Mouse (Mus musculus) embryonic facial prominence, embryonic 15.5 days (tissue): ENCODE data around the gene Tspoap1. TPM values are rescaled to one million over a fixed set of nuclear protein-coding genes. Genes with fewer than 3 reads are reported as not detected.
A peak's percentile ranks its signal among the peaks of the same experiment; 100 is the strongest.

ENCODE experiments used
- ATAC-seq: fragments of 200-750 bp; cut with Nextera tagmentation; 2 replicates; pipeline ENCODE4 v1.8.0; 2017; ENCODE audit warnings: low read depth, moderate TSS enrichment; ENCODE audit not compliant: insufficient number of reproducible peaks, low FRiP score, low TSS enrichment
- H3K27ac ChIP-seq: fragments of 300-500 bp; sonication (generic); replicated peaks from 2 replicates; pipeline ENCODE4 v1.5.1; 2015; ENCODE audit warnings: mild to moderate bottlenecking, inconsistent platforms
- H3K27me3 ChIP-seq: fragments of 300-500 bp; sonication (generic); 2 replicates; pipeline ENCODE4 v1.6.1; 2015; ENCODE audit warnings: inconsistent platforms
- H3K36me3 ChIP-seq: fragments of 300-500 bp; sonication (generic); 2 replicates; pipeline ENCODE4 v1.6.1; 2015; ENCODE audit warnings: mild to moderate bottlenecking, inconsistent platforms
- H3K4me1 ChIP-seq: fragments of 300-500 bp; sonication (generic); 2 replicates; pipeline ENCODE4 v1.6.1; 2015; ENCODE audit warnings: inconsistent platforms
- H3K4me2 ChIP-seq: fragments of 300-500 bp; sonication (generic); replicated peaks from 2 replicates; pipeline ENCODE4 v1.6.1; 2015; ENCODE audit warnings: mild to moderate bottlenecking, inconsistent platforms
- H3K4me3 ChIP-seq: fragments of 300-500 bp; sonication (generic); replicated peaks from 2 replicates; pipeline ENCODE4 v1.5.1; 2015; ENCODE audit warnings: mild to moderate bottlenecking, inconsistent platforms
- H3K9ac ChIP-seq: fragments of 300-500 bp; sonication (generic); 2 replicates; pipeline ENCODE4 v1.6.1; 2015; ENCODE audit warnings: inconsistent platforms
- H3K9me3 ChIP-seq: fragments of 300-500 bp; sonication (generic); replicated peaks from 2 replicates; pipeline ENCODE4 v1.6.1; 2016; ENCODE audit warnings: inconsistent platforms
- WGBS: fragments of 180-500 bp; shearing (Covaris S2); methylation state at CpG from one replicate; pipeline ENCODE4 v1.1.7; 2015; 5-methylcytosine and 5-hydroxymethylcytosine counted together
- microRNA counts: library from miRNA; unstranded; fragments of <30 nt; microRNA quantifications from one replicate; lab custom pipeline; 2016
- microRNA-seq: library from miRNA; unstranded; fragments of <30 nt; microRNA quantifications from one replicate; pipeline ENCODE4, GENCODE M21; 2016; ENCODE audit warnings: borderline number of aligned reads
- polyA plus RNA-seq: library from polyadenylated mRNA; unstranded; fragments of >200 nt; fragmentation: Nextera tagmentation; extraction: Ambion mirVana; gene quantifications from 2 replicates; pipeline ENCODE4 v1.2.1, GENCODE M21; 2015

Gene Tspoap1
- polyA plus RNA-seq, 1 experiment from 2014 or later: 5.9 TPM

DNA sequence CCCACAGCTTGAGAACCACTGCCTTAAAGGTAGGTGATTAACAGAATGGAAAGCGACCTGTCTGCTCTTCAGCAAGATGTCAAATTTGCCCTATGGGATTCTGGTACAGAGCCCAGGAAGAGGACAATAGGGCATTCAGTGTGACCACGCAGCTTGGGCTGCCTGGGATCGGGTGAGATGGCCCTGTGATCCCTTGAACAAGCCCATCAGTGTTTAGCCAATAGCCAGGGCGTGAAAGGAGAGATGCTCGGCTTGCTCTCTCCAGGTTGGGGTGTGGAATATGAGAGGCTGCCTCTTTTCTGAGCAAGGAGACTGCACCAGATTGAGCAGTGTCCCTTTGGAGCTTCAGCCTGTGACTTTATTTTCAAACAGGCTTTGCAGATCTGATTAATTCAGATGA is 61.2 kb downstream of the Tspoap1 start:
- WGBS: 23% methylated on average over 5 of the region's 5 CpGs

GRCm38 (mm10) chr11:87828239-87828900 is 68.0 kb downstream of the Tspoap1 start, which contains the start of gene Lpo:
Gene Lpo (minus strand): TSS chr11:87828289.
- ATAC-seq: no peak
- H3K4me1 ChIP-seq: no peaks in the 10 kb centered on the region
- no peak within 1 kb of the TSS for H3K4me2 ChIP-seq
- H3K36me3 ChIP-seq: no peaks in the 10 kb centered on the region
- no peak within 1 kb of the TSS for H3K4me3 ChIP-seq
- no peaks in the 10 kb centered on the region for H3K27me3 ChIP-seq
- 70% methylated on average over 10 of the region's 10 CpGs for WGBS
- no peak within 1 kb of the TSS for H3K9ac ChIP-seq
- no peak within 1 kb of the TSS for H3K27ac ChIP-seq
- H3K9me3 ChIP-seq: no peaks in the 10 kb centered on the region

More for the DNA sequence above, 61.2 kb downstream of the Tspoap1 start:
- Histone ChIP-seq H3K9ac (no peak overlapping the region), H3K27ac (no peak overlapping the region), H3K9me3 (no peaks in the 10 kb centered on the region), H3K27me3 (peaks cover 9% of the 10 kb centered on the region), H3K4me2 (no peak overlapping the region), H3K4me1 (no peaks in the 10 kb centered on the region), H3K36me3 (no peaks in the 10 kb centered on the region), H3K4me3 (no peak overlapping the region)
- ATAC-seq: no peak

MicroRNAs within 50 kb of the gene (microRNA counts, 519-probe panel; counts per million panel counts)
- microRNA mmu-miR-142-3p (lab: Ali Mortazavi, UCI) (3,328 counts per million, percentile 79 among the panel's probes with 10 or more counts), microRNA mmu-miR-142-5p (lab: Ali Mortazavi, UCI) (3,129 counts per million, percentile 75 among the panel's probes with 10 or more counts)

Small RNA genes within 50 kb of the gene (microRNA-seq; reads per million reads assigned to microRNA genes)
- gene Mir142: not detected
- gene Mir142b: not detected

Other genes starting within 250 kb of the Tspoap1 start
- not detected in 2 replicates for gene Gm11492, start 193.9 kb upstream of the Tspoap1 start, polyA plus RNA-seq
- gene Sept4, start 191.6 kb upstream of the Tspoap1 start, polyA plus RNA-seq: 33.0 and 37.9 TPM in 2 replicates
- 25.7 and 27.4 TPM in 2 replicates for gene Mtmr4, start 168.4 kb upstream of the Tspoap1 start, polyA plus RNA-seq
- gene Hsf5, start 143.4 kb upstream of the Tspoap1 start, polyA plus RNA-seq: 0.25 and 0.35 TPM in 2 replicates
- 8.7 and 9.2 TPM in 2 replicates for gene Rnf43, start 97.8 kb upstream of the Tspoap1 start, polyA plus RNA-seq
- 158 and 165 TPM in 2 replicates for gene Supt4a, start 23.0 kb upstream of the Tspoap1 start, polyA plus RNA-seq
- 0.85 and 1.1 TPM in 2 replicates for gene Mpo, start 33.0 kb downstream of the Tspoap1 start, polyA plus RNA-seq
- 0.21 and 0.29 TPM in 2 replicates for gene Lpo, start 67.7 kb downstream of the Tspoap1 start, polyA plus RNA-seq
- 17.1 and 18.8 TPM in 2 replicates for gene Mks1, start 92.7 kb downstream of the Tspoap1 start, polyA plus RNA-seq
- gene Epx, start 115.0 kb downstream of the Tspoap1 start, polyA plus RNA-seq: 0.07 TPM in 1 of 2 replicates, not detected in the other
- not detected in 2 replicates for gene Olfr462, start 131.7 kb downstream of the Tspoap1 start, polyA plus RNA-seq
- not detected in 2 replicates for gene Olfr463, start 136.8 kb downstream of the Tspoap1 start, polyA plus RNA-seq
- gene Olfr464, start 160.4 kb downstream of the Tspoap1 start, polyA plus RNA-seq: 0.11 and 0.24 TPM in 2 replicates
- gene Dynll2, start 227.0 kb downstream of the Tspoap1 start, polyA plus RNA-seq: 19.5 and 22.4 TPM in 2 replicates